Mouse (Mus musculus) MN1 (cell line): ENCODE measurements around the gene Klhl36.
"Not testable (repeated sequence)": the region's sequence is repeated elsewhere in the genome, so short reads cannot be mapped to it uniquely, and the experiment has no call there.

Source experiments
- DNase-seq: peaks from one replicate; pipeline ENCODE4 v3.0.0-alpha.2; 2016; ENCODE audit warnings: low spot score

The Klhl36 gene

DNA sequence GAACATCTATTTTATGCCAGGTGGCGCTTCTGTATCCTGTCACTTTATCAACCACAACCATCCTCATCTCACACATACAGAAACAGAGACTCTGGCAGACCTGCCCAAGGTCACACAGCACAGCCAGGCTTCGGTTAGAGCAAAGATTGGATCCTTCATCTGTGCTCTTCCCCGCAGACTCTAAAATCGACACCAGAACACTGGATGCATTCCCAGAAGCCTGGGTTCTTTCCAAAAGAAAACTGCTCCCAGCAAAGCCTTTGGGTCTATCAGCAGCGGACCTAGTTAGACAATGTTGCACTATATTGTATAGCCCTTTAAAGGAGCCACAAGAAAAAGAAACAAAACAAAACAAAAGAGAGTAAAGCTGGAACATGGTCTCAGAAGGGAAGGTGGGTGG is 26.8 kb upstream of the Klhl36 start:
- DNase-seq: no peak

DNA sequence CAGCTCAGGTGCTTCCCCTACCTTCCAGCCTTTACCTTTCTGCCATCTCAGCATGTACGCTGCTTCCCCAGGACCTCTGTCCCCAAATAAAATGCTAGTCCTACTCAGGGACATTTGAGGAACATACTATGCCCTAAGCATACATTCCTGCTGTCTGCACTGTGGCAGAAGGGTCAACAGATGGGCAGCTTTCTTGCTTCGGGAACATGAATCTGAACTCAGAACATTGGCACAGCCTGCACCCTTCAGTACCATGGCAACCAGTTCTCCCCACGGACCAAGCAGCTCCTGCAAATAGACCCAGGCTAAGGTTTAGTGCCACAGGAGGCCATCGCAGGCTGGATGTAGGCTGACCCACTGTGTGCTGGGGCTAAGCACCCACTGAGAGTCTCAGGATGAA is 25.2 kb upstream of the Klhl36 start:
- no peak for DNase-seq

GRCm38 (mm10) chr8:119837553-119838071 is 24.5 kb upstream of the Klhl36 start:
- DNase-seq: peak; percentile 62

DNA sequence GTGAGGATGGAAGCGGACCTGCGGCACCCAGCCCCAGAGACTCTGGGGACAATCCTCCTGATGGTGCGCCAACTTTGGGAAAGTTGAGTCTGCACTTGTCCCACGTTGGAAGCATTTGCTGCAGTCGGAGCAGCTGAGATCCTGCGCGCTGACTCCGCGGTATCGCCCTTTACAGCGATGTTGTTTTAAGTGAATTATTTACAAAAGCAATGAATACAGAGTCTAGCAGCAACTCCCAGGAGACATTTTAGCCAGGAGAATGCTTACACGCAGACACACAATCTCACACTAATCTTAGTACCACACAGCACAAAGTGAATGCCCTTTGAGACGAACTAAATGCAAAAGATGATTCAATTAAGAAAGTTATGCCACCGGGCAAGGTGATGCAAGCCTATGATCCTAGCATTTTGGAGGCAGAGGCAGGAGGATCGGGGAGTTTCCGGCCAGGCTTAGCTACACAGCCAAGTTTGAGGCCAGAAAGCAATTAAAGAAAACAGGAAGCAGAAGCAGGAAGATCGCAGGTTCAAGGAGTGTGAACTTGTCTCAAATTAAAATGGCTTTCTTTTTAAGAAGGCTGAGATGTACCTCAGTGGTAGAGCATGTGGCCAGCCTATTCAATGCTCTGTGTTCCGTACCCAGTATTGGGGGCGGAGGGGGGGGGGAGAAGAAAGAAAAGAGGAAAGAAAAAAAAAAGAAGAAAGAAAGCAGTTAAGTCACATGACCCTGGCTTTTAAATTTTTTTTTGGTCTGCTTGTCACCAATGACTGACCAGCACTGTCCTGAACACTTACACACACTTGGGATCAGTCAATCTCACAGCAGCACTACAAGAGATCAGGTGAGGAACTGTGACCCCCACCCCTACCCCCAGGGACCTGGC is 23.7 kb upstream of the Klhl36 start:
- DNase-seq: peak; percentile 31

DNA sequence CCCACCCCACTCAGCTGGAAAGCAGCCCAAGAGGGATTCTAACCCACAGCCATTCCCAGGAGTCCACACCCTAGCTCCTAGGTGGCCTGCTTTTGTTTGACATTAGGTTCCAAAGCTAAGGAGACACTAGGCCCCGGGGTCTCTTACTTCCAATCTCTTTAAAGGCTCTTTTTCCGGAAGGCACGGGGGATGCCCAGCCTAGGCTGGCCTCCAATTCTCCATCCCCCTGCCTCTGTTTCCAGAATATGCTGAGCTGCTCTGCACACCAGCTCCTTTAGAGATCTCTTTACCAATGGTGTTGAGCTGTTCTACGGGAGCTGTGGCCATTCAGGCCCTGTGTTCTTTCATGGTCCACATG is 23.1 kb upstream of the Klhl36 start:
- peak; percentile 25 for DNase-seq

GRCm38 (mm10) chr8:119839419-119840021 is 22.5 kb upstream of the Klhl36 start:
- peak; percentile 59 for DNase-seq

DNA sequence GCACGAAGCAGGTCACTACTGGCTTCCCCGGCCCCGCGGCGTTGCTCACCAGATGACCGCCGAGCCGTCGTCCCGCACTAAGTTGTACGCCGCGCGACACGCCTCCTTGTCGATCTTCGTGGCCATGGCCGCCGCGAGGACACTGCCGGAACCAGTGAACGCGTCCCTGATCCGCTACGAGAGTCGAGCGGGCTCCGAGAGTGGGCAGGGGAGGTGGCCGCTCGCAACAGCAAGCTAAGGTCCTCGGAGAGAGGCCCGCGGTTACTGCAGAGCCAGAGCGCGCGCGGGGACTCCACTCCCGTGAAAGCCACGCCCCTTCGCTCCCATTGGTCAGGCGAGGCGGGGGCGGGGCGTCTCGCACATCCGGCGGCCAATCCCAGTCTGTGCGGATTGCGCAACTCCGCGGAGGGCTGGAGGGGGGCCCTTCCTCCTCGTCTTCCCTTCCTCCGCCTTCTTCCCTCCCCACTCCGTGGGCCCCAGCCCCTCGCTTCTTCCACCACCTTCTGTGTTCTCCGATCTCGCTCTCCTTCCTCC is 21.7 kb upstream of the Klhl36 start, which contains the start of gene Cotl1:
TSS of gene Cotl1 (minus strand) at position 270 of the 534 bp plus-strand sequence.
- DNase-seq: peak; percentile 99

DNA sequence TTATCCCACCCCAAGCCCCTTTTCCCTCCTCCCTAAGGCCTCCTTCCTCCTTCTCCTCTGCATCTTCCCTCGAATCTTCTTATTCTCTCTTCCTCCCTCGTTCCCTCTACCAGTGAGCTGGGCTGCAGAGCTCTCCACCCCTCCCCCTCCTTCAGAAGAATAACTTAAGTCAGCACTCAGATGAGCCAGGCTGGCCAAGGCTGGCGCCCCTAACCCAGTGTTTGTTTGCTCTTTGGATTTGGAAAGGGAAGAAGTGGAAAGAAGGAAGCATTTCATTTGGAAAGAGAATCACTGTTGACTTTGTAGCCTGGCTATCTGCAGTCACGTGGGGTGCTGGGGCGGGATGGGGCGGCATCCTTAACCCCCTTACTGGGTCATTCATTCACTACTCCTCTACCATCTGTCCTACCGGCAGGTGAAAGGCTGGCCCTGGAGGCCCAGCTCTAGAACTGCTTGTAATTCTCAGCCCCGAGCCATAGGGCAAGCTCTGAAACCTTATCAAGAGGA is 21.1 kb upstream of the Klhl36 start:
- peak; percentile 71 for DNase-seq

GRCm38 (mm10) chr8:119843444-119843843 is 18.6 kb upstream of the Klhl36 start:
- DNase-seq: peak; percentile 90

DNA sequence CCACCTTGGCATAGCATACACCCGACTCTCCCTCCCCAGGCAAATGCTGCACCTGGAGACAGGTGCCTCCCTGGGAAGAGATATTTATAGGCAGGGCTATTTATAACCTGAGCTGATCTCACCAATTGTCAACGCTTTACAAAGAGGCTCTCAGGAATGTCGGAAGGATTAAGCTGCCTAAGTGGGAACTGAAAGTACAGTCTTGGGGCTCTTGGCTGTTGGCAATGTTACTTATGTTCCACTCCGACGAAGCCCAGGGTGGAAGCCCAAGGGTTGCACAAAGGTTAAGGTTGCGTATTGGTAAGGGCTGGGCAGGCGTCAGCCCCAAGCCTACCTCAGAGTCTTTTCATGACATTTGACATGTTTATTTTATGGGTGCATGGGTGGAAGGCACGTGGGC is 17.5 kb upstream of the Klhl36 start:
- no peak for DNase-seq

DNA sequence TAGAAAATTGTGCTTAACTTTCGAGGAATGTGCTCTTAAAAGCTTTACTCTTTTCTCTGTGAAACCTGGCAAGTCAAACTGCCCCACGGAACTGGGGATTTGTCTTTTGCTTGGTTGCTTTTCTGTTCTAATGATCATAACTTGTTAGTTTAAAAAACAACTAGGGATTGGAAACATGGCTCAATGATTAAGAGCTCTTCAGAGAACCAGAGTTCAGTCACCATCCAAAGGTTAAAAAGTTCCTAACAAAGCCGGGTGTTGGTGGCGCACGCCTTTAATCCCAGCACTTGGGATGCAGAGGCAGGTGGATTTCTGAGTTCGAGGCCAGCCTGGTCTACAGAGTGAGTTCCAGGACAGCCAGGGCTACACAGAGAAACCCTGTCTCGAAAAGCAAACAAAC is 16.3 kb upstream of the Klhl36 start:
- DNase-seq: not testable (repeated sequence)

DNA sequence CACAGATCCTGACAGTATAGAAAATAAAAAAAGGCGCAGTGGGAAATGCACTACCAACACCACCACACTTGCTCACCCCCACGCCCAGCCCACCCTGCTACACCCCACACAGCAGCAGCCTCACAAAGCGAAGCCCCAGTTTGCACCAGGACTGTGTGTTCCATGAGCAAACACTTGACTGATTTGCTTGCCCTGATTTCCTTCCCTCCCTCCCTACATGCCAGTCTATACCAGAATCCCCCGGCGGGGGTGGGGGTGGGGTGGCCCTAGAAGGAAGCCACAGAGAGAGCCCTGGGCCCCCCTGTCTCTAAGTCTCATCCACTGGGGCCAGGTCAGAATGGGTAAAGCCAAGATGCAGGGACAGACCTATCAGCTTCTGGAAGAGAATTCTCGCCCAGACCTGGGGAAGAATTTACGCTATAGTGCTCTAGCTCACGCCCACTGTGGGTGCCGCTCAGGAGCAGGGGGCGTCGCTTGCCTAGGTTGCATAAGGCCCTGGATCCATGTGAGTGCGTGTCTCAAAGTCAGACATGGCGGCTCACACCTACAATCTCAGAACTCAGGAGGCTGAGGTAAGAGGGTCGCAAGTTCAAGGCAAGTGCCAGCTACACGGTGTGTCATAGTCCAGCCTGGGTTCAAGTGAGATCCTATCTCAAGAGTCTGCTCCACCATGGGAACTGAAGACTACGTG is 14.7 kb upstream of the Klhl36 start:
- no peak for DNase-seq

DNA sequence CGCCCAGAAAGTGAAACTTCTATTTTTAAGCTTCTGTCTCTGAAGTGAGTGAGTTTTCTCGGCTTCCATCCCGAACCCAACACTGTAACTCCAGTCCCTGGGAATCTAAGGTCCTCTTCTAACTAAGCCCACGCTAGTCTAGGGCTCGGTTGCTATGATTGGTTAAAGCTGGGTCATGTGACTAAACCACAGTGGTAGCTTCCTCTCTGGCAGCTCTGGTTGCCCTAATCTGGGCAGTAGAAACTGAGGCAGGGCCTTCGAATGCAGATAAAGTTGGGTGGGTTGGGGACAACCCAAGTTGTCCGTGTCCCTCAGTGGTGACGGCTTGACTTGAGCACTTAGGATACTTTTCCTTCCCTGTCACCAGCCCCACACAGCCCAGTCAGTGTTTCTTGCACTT is 8.5 kb upstream of the Klhl36 start:
- no peak for DNase-seq

DNA sequence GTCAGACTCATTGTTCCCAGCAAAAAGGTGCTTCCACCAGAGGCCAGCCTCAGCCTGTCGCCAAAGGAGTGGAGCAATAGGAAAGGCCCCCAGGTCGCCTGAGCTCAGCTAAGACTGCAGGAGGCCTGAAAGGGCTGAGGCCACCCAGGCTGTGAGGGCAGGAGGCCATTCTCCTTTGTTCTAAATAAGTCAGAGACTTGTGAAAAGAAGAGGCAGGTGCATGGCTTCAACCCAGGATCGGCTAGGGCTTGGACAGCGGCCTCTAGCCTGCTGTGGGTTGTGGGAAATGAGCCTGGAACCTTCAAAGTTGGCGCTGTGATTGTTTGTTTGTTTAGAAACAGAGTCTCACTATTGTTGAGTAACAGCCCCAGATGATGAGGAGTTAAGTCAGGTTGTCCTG is 8.0 kb upstream of the Klhl36 start:
- DNase-seq: no peak

DNA sequence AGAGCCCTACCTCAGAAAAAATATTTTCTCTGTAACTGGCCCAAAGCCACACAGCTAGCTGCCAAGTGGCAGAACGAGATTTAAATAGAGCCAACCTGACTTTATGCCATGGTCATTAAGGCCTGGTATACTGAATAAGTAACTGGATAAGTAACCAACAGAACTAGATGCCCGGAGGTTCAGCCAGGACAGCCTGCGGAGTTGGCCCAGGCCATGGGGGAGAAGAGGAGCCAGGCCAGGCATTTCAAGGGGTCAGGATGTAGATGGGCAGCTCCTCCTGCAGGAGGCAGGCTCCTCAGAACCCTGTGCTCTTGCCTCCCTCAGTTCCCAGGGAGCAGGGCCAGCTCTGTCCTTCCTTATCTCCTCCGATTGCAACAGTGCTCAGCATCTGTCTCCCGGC is 6.4 kb upstream of the Klhl36 start:
- DNase-seq: no peak

DNA sequence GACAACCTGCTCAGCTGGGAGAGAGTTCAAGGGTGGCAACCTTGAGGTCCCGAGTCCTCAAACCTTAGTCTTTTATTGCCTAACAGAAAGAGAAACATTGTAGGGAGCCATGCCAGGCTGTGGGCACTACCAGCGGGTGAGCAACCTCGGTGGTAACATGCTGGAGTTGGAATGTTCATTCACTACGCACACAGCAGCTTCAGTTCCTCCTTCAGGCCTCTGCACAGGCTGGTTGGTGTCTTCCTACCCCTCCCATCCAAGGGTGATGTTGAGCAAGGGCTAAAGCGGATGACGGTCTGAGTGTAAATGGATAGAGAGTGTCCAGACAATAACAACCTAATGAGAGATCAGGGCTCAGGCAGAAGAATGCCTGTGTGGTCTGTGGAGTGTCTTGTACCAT is 4.3 kb upstream of the Klhl36 start:
- DNase-seq: no peak

DNA sequence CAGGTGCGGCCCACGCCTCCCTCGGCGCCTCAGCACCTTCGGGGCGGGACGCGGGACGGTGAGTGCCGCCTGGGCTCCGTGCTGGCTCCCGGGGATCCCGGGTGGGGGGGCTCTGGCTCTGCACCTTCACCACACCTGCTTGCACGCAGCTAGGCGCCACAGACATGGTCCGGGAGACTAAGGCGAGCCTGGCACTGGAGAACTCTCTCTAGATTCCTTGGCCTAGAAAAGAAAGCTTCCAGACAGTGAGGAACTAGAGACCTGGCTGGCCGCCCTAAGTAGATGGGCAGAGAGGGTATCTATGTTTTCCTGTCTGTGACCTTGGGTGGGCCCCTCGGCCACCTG is 296 bp downstream of the Klhl36 start:
- DNase-seq: no peak

GRCm38 (mm10) chr8:119862749-119863148 is 683 bp downstream of the Klhl36 start:
- peak; percentile 52 for DNase-seq

DNA sequence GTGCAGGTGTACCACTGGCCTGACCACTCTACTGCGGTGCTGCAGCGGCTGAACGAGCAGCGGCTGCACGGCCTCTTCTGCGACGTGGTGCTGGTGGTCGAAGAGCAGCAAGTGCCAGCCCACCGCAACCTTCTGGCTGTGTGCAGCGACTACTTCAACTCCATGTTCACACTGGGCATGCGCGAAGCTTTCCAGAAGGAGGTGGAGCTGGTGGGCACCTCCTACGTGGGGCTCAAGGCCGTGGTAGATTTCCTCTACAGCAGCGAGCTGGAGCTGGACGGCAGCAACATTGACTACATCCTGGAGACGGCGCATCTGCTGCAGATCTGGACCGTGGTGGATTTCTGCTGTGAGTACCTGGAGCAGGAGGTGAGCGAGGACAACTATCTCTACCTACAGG is 7.5 kb downstream of the Klhl36 start:
- DNase-seq: no peak

GRCm38 (mm10) chr8:119873181-119873580 is 11.1 kb downstream of the Klhl36 start:
- no peak for DNase-seq

- DNase-seq: no peak
Measured at GRCm38 (mm10) chr8:119881301-119881700, 19.2 kb downstream of the Klhl36 start.

DNA sequence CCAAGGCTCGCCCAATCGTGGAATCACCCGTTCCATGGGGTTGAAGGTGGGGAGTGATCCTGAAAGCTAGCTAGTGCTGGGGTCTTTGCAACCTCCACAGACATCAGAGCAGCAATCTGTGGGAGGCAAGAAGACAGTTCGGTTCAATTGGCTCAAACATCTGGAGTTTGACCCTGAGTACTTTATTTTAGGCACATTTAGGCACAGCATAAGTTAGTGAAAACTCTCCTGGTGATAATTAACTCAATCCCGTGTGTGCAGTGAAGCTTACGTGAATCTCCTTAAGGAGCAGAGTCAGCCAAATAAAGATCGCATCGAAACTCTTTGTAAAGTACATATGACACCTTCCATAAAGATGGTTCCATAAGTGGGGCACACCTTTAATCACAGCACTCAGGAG is 19.9 kb downstream of the Klhl36 start:
- no peak for DNase-seq
